Mouse (Mus musculus): ENCODE measurements around the gene Arf3. TPM values are rescaled to one million over a fixed set of nuclear protein-coding genes. Genes with fewer than 3 reads are reported as not detected.

Arf3 gene
- polyA plus RNA-seq, 1 experiment from 2014 or later, result 31.8 TPM

GRCm38 (mm10) chr15:98792233-98793020, 29.4 kb upstream of the Arf3 start:
- Histone ChIP-seq H3K27me3 (replicated peaks; ENCODE audit: control insufficient read depth, insufficient read depth, low read length) (peaks cover 97% of the 10 kb centered on the region), H3K4me1 (replicated peaks; ENCODE audit: control insufficient read depth, insufficient read depth, low read length) (peaks cover 4% of the 10 kb centered on the region; the same call in 1 of the 2 replicates), H3K4me2 (replicated peaks; ENCODE audit: low read depth) (peak overlapping the region; percentile 32), H3K9me3 (ENCODE audit: control insufficient read depth) (no peaks in the 10 kb centered on the region), H3K27ac (ENCODE audit: low read depth, low read length) (no peak overlapping the region), H3K36me3 (ENCODE audit: control insufficient read depth, insufficient read depth) (no peaks in the 10 kb centered on the region), H3K4me3 (ENCODE audit: low read depth, low read length) (peak overlapping the region; percentile 34), H3K9ac (ENCODE audit: low read depth, low read length) (no peak overlapping the region)
- no peak for ATAC-seq
- TF ChIP-seq CTCF (IDR thresholded peaks at IDR 0.05; ENCODE audit: low read depth), result no peak
- 1% methylated on average over 74 of the region's 75 CpGs for whole genome bisulfite sequencing

- no peak for ATAC-seq
- no peak for TF ChIP-seq CTCF (IDR thresholded peaks at IDR 0.05; ENCODE audit: low read depth)
- Histone ChIP-seq H3K4me3 (ENCODE audit: low read depth, low read length) (peak overlapping the region; percentile 34; the same call in 1 of the 2 replicates), H3K9ac (ENCODE audit: low read depth, low read length) (no peak overlapping the region), H3K36me3 (ENCODE audit: control insufficient read depth, insufficient read depth) (no peaks in the 10 kb centered on the region), H3K4me1 (replicated peaks; ENCODE audit: control insufficient read depth, insufficient read depth, low read length) (peaks cover 4% of the 10 kb centered on the region; the same call in 1 of the 2 replicates), H3K27ac (ENCODE audit: low read depth, low read length) (no peak overlapping the region), H3K27me3 (replicated peaks; ENCODE audit: control insufficient read depth, insufficient read depth, low read length) (peaks cover 95% of the 10 kb centered on the region), H3K9me3 (ENCODE audit: control insufficient read depth) (no peaks in the 10 kb centered on the region), H3K4me2 (replicated peaks; ENCODE audit: low read depth) (peak overlapping the region; percentile 58)
- WGBS, result under 1% methylated on average over 23 of the region's 23 CpGs
Measured at GRCm38 (mm10) chr15:98791771-98792170, 28.8 kb upstream of the Arf3 start.

GRCm38 (mm10) chr15:98791221-98791620, 28.2 kb upstream of the Arf3 start:
- H3K4me3 ChIP-seq (ENCODE audit: low read depth, low read length), result peak overlapping the region; percentile 34
- WGBS, result 0% methylated on average over 12 of the region's 12 CpGs
- H3K27me3 ChIP-seq (replicated peaks; ENCODE audit: control insufficient read depth, insufficient read depth, low read length), result peaks cover 90% of the 10 kb centered on the region
- no peak overlapping the region for H3K9ac ChIP-seq (ENCODE audit: low read depth, low read length)
- ATAC-seq, result no peak
- no peaks in the 10 kb centered on the region for H3K9me3 ChIP-seq (ENCODE audit: control insufficient read depth)
- no peak for TF ChIP-seq CTCF (IDR thresholded peaks at IDR 0.05; ENCODE audit: low read depth)
- peaks cover 4% of the 10 kb centered on the region; the same call in 1 of the 2 replicates for H3K4me1 ChIP-seq (replicated peaks; ENCODE audit: control insufficient read depth, insufficient read depth, low read length)
- H3K4me2 ChIP-seq (replicated peaks; ENCODE audit: low read depth), result peak overlapping the region; percentile 58
- no peaks in the 10 kb centered on the region for H3K36me3 ChIP-seq (ENCODE audit: control insufficient read depth, insufficient read depth)
- no peak overlapping the region for H3K27ac ChIP-seq (ENCODE audit: low read depth, low read length)

DNA sequence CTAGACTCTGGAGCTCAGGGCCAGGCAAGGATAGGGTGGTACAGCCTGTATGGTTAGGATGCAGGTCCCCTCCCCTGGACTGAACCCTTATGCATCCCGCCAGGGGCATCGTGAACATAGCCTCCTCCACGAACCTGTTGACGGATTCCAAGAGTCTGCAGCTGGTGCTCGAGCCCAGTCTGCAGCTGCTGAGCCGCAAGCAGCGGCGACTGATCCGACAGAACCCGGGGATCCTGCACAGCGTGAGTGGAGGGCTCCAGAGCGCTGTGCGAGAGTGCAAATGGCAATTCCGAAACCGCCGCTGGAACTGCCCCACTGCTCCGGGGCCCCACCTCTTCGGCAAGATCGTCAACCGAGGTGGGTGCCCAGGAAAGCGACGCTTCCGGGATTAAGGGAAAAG, 27.7 kb upstream of the Arf3 start:
- H3K4me1 ChIP-seq (replicated peaks; ENCODE audit: control insufficient read depth, insufficient read depth, low read length), result peaks cover 4% of the 10 kb centered on the region; the same call in 1 of the 2 replicates
- no peak for ATAC-seq
- TF ChIP-seq CTCF (IDR thresholded peaks at IDR 0.05; ENCODE audit: low read depth), result no peak
- H3K36me3 ChIP-seq (ENCODE audit: control insufficient read depth, insufficient read depth), result no peaks in the 10 kb centered on the region
- no peaks in the 10 kb centered on the region for H3K9me3 ChIP-seq (ENCODE audit: control insufficient read depth)
- no peak overlapping the region for H3K9ac ChIP-seq (ENCODE audit: low read depth, low read length)
- under 1% methylated on average over 23 of the region's 23 CpGs for WGBS
- no peak overlapping the region for H3K27ac ChIP-seq (ENCODE audit: low read depth, low read length)
- H3K4me3 ChIP-seq (ENCODE audit: low read depth, low read length), result peak overlapping the region; percentile 34
- peak overlapping the region; percentile 58 for H3K4me2 ChIP-seq (replicated peaks; ENCODE audit: low read depth)
- H3K27me3 ChIP-seq (replicated peaks; ENCODE audit: control insufficient read depth, insufficient read depth, low read length), result peaks cover 85% of the 10 kb centered on the region

- peak within 1 kb of the TSS; percentile 58 for H3K4me2 ChIP-seq (replicated peaks; ENCODE audit: low read depth)
- WGBS, result 5% methylated on average over 51 of the region's 51 CpGs
- peaks cover 80% of the 10 kb centered on the region for H3K27me3 ChIP-seq (replicated peaks; ENCODE audit: control insufficient read depth, insufficient read depth, low read length)
- no peaks in the 10 kb centered on the region for H3K36me3 ChIP-seq (ENCODE audit: control insufficient read depth, insufficient read depth)
- H3K4me3 ChIP-seq (ENCODE audit: low read depth, low read length), result peak within 1 kb of the TSS; percentile 34
- peak; percentile 80 for TF ChIP-seq CTCF (IDR thresholded peaks at IDR 0.05; ENCODE audit: low read depth)
- no peak within 1 kb of the TSS for H3K9ac ChIP-seq (ENCODE audit: low read depth, low read length)
- H3K27ac ChIP-seq (ENCODE audit: low read depth, low read length), result no peak within 1 kb of the TSS
- ATAC-seq, result no peak
- H3K9me3 ChIP-seq (ENCODE audit: control insufficient read depth), result peaks cover 3% of the 10 kb centered on the region; the same call in 1 of the 2 replicates
- H3K4me1 ChIP-seq (replicated peaks; ENCODE audit: control insufficient read depth, insufficient read depth, low read length), result peaks cover 4% of the 10 kb centered on the region; the same call in 1 of the 2 replicates
Measured at GRCm38 (mm10) chr15:98789661-98790535, 26.9 kb upstream of the Arf3 start, which contains the start of gene Wnt1. Wnt1 (plus strand) TSS chr15:98789857.
